Mouse (Mus musculus) liver, embryonic 12.5 days (tissue): ENCODE measurements around the gene Ptk7. TPM values are rescaled to one million over a fixed set of nuclear protein-coding genes. Genes with fewer than 3 reads are reported as not detected.

Source experiments
- ATAC-seq: fragments of 200-750 bp; cut with Nextera tagmentation; 2 replicates; pipeline ENCODE4 v1.8.0; 2017; ENCODE audit warnings: moderate number of reproducible peaks, mild to moderate bottlenecking, moderate library complexity
- H3K27ac ChIP-seq: fragments of 300-500 bp; sonication (generic); 2 replicates; pipeline ENCODE4 v1.5.1; 2016; ENCODE audit warnings: mild to moderate bottlenecking
- H3K27me3 ChIP-seq: fragments of 300-500 bp; sonication (generic); replicated peaks from 2 replicates; pipeline ENCODE4 v1.6.1; 2016; ENCODE audit warnings: mild to moderate bottlenecking, moderate library complexity
- H3K36me3 ChIP-seq: fragments of 300-500 bp; sonication (generic); 2 replicates; pipeline ENCODE4 v1.6.1; 2016; ENCODE audit warnings: mild to moderate bottlenecking, moderate library complexity
- H3K4me1 ChIP-seq: fragments of 300-500 bp; sonication (generic); 2 replicates; pipeline ENCODE4 v1.6.1; 2016
- H3K4me2 ChIP-seq: fragments of 300-500 bp; sonication (generic); 2 replicates; pipeline ENCODE4 v1.6.1; 2016; ENCODE audit warnings: mild to moderate bottlenecking, moderate library complexity
- H3K4me3 ChIP-seq: fragments of 300-500 bp; sonication (generic); 2 replicates; pipeline ENCODE4 v1.5.1; 2016; ENCODE audit warnings: mild to moderate bottlenecking, moderate library complexity
- H3K9ac ChIP-seq: fragments of 300-500 bp; sonication (generic); 2 replicates; pipeline ENCODE4 v1.6.1; 2016; ENCODE audit warnings: mild to moderate bottlenecking, moderate library complexity
- H3K9me3 ChIP-seq: fragments of 300-500 bp; sonication (generic); replicated peaks from 2 replicates; pipeline ENCODE4 v1.6.1; 2016; ENCODE audit warnings: mild to moderate bottlenecking, moderate library complexity
- WGBS: fragments of 180-500 bp; shearing (Covaris S2); methylation state at CpG from one replicate; pipeline ENCODE4 v1.1.7; 2016; ENCODE audit not compliant: insufficient replicate concordance; 5-methylcytosine and 5-hydroxymethylcytosine counted together
- polyA plus RNA-seq: library from polyadenylated mRNA; unstranded; fragments of >200 nt; fragmentation: Nextera tagmentation; extraction: Ambion mirVana; gene quantifications from 2 replicates; pipeline ENCODE4 v1.2.1, GENCODE M21; 2016

Ptk7 gene
- polyA plus RNA-seq, 1 experiment from 2014 or later = 17.7 TPM

DNA sequence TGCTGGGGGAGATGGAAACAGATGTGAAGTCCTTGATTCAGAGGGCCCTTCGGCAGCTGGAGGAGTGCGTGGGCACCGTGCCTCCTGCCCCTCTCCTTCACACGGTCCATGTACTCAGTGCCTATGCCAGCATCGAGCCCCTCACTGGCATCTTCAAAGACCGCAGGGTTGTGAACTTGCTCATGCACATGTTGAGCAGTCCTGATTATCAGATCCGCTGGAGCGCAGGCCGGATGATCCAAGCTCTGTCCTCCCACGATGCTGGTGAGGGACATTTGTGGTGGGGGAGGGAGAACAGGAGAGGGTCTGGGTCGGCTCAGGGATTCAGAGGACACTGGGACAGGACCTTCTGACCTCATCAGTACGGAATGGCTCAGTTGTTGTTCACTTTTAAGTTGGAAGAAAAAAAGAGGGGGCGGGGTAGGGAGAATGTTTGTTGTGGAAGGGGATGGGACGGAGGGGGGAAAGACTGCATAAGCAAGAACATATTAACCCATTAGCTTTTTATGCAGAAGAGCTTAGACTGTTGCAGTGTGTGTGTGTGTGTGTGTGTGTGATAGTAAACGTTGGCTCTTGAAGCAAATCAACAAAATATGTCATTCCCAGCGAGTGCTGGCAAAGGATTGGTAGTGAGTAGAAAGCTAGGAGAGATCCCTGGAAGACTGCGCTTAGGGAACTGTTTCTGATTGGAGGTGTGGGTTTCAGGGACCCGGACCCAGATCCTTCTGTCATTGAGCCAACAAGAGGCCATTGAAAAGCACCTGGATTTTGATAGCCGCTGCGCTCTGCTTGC lies 22.6 kb upstream of the Ptk7 start:
- Histone ChIP-seq H3K36me3 (peaks cover 65% of the 10 kb centered on the region), H3K4me2 (peak overlapping the region; percentile 98), H3K9ac (peak overlapping the region; percentile 87), H3K4me1 (peaks cover 42% of the 10 kb centered on the region), H3K4me3 (peak overlapping the region; percentile 77), H3K27ac (0 out of 2 replicates have a peak overlapping the region, but pooled peaks have one; percentile 22), H3K27me3 (no peaks in the 10 kb centered on the region), H3K9me3 (no peaks in the 10 kb centered on the region)
- no peak for ATAC-seq
- 77% methylated on average over 20 of the region's 20 CpGs for WGBS

- no peak for ATAC-seq
- H3K4me1 ChIP-seq = peaks cover 48% of the 10 kb centered on the region
Measured at GRCm38 (mm10) chr17:46651292-46651691, 22.0 kb upstream of the Ptk7 start.

DNA sequence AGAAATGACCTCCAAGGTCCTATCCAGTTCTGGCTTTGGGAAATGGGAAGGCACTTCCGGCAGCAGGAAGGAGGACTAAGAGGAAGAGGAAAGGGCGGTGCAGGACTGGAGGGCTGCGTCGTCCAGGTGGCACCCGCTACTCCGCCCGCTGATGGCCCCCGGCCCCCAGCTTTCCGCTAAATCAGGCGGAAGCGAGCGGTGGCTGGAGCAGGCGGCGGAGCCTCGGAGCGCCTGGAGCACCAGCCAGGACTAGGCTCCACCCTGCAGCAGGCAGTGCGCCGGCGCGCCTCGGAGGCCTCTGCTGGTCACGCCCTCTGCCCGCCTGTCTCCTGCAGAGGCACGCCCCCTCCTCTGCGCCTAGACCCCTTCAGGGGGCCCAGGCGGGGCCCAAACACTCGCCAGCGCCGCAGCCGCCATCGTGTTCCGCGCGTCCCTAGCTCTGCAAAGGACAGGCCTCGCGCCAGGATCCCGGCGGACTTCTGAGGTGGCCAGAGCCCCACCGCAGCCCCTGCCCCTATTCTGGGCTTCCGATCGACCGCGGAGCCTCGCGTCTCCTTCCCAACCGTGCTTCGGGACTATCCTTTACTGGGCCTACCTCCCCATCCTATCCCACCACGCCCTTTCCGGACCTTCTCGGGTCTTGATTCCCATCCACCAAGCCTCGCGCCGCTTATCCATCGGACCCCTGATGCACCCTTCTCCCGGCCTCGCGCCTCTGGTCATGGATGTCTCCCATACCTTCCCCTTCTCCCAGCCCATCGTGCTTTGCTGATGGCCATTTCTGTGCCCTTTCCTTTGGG lies 21.1 kb upstream of the Ptk7 start, which contains the start of gene Cul7:
Cul7 (plus strand) TSS at position 106 of the 800 bp plus-strand sequence.
- Histone ChIP-seq H3K27ac (peak within 1 kb of the TSS; percentile 88), H3K27me3 (no peaks in the 10 kb centered on the region), H3K4me3 (peak within 1 kb of the TSS; percentile 77), H3K9me3 (no peaks in the 10 kb centered on the region), H3K36me3 (peaks cover 50% of the 10 kb centered on the region), H3K4me2 (peak within 1 kb of the TSS; percentile 98), H3K9ac (peak within 1 kb of the TSS; percentile 87), H3K4me1 (peaks cover 44% of the 10 kb centered on the region)
- peak; percentile 88 for ATAC-seq
- under 1% methylated on average over 58 of the region's 58 CpGs for WGBS

More at GRCm38 (mm10) chr17:46651292-46651691, 22.0 kb upstream of the Ptk7 start:
- H3K27me3 ChIP-seq = no peaks in the 10 kb centered on the region
- peaks cover 58% of the 10 kb centered on the region for H3K36me3 ChIP-seq
- peak overlapping the region; percentile 77 for H3K4me3 ChIP-seq
- peak overlapping the region; percentile 98 for H3K4me2 ChIP-seq
- peak overlapping the region; percentile 88 for H3K27ac ChIP-seq
- H3K9ac ChIP-seq = peak overlapping the region; percentile 87
- no peaks in the 10 kb centered on the region for H3K9me3 ChIP-seq
- whole genome bisulfite sequencing = 70% methylated on average over 17 of the region's 17 CpGs

GRCm38 (mm10) chr17:46649811-46650210 lies 20.5 kb upstream of the Ptk7 start:
- H3K9ac ChIP-seq = peak overlapping the region; percentile 87
- no peaks in the 10 kb centered on the region for H3K27me3 ChIP-seq
- no peaks in the 10 kb centered on the region for H3K9me3 ChIP-seq
- H3K4me1 ChIP-seq = peaks cover 49% of the 10 kb centered on the region
- ATAC-seq = no peak
- peak overlapping the region; percentile 77 for H3K4me3 ChIP-seq
- H3K4me2 ChIP-seq = peak overlapping the region; percentile 98
- peak overlapping the region; percentile 88 for H3K27ac ChIP-seq
- H3K36me3 ChIP-seq = peaks cover 45% of the 10 kb centered on the region
- 20% methylated on average over 15 of the region's 15 CpGs for WGBS

GRCm38 (mm10) chr17:46648436-46648835 lies 19.1 kb upstream of the Ptk7 start:
- no peak overlapping the region for H3K4me2 ChIP-seq
- H3K27ac ChIP-seq = 0 out of 2 replicates have a peak overlapping the region, but pooled peaks have one; percentile 17
- no peak for ATAC-seq
- WGBS = 89% methylated on average over 9 of the region's 9 CpGs
- H3K9ac ChIP-seq = no peak overlapping the region
- peaks cover 56% of the 10 kb centered on the region for H3K4me1 ChIP-seq
- no peak overlapping the region for H3K4me3 ChIP-seq
- H3K27me3 ChIP-seq = no peaks in the 10 kb centered on the region
- no peaks in the 10 kb centered on the region for H3K9me3 ChIP-seq
- peaks cover 32% of the 10 kb centered on the region for H3K36me3 ChIP-seq

DNA sequence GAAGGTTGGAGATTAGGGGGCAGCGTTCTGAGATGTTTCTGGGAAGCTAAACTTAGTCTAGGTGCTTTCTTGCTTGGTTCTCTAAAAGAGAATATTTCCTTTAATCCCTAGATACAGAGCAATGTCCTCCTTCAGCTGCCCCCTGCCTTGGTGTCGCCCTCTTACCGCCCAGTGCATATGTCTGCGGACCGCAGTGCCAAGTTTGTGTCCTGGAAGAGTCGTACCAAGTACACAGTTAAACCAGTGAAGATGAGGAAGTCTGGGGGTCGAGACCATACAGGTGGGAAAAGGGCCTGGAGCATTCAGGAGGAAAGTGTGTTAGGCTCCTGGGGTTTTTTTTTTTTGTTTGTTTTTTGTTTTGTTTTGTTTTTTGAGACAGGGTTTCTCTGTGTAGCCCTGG lies 18.0 kb upstream of the Ptk7 start:
- 82% methylated on average over 7 of the region's 7 CpGs for WGBS
- Histone ChIP-seq H3K4me2 (peak overlapping the region; percentile 97), H3K36me3 (peaks cover 20% of the 10 kb centered on the region), H3K4me3 (peak overlapping the region; percentile 80), H3K9me3 (no peaks in the 10 kb centered on the region), H3K27ac (no peak overlapping the region), H3K27me3 (no peaks in the 10 kb centered on the region), H3K9ac (peak overlapping the region; percentile 77), H3K4me1 (peaks cover 54% of the 10 kb centered on the region)
- ATAC-seq = no peak

DNA sequence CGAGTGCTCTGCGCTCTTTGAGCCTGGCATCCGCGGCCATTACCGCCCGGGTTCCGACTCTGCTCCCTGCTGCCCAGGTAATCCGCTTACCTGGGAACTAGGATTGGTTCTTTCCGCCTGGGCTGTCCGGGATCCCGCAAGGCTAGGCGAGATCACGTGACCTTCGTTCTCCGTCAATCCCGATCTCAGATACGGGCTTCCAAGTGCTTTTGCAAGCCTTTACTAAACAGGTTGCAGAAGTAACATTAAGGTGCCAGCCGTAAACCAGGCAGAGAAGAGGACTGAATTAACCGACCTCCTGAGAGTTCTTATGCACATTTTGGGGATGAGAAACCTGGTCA lies 17.0 kb upstream of the Ptk7 start:
- Histone ChIP-seq H3K4me2 (peak overlapping the region; percentile 97), H3K4me1 (peaks cover 44% of the 10 kb centered on the region), H3K36me3 (peaks cover 22% of the 10 kb centered on the region), H3K4me3 (peak overlapping the region; percentile 80), H3K27me3 (no peaks in the 10 kb centered on the region), H3K9me3 (no peaks in the 10 kb centered on the region), H3K9ac (peak overlapping the region; percentile 77), H3K27ac (peak overlapping the region; percentile 80)
- ATAC-seq = peak; percentile 38; the same call in 1 of the 2 replicates
- under 1% methylated on average over 19 of the region's 19 CpGs for WGBS

- Histone ChIP-seq H3K27ac (peak within 1 kb of the TSS; percentile 81), H3K36me3 (peaks cover 22% of the 10 kb centered on the region), H3K4me1 (peaks cover 38% of the 10 kb centered on the region), H3K4me2 (peak within 1 kb of the TSS; percentile 97), H3K9me3 (no peaks in the 10 kb centered on the region), H3K4me3 (peak within 1 kb of the TSS; percentile 80), H3K9ac (peak within 1 kb of the TSS; percentile 79), H3K27me3 (no peaks in the 10 kb centered on the region)
- ATAC-seq = peak; percentile 75
- WGBS = under 1% methylated on average over 53 of the region's 53 CpGs
Measured at GRCm38 (mm10) chr17:46645561-46646321, 16.4 kb upstream of the Ptk7 start, which contains the start of the genes Klc4 and Mrpl2. TSS of gene Klc4 (minus strand) at chr17:46646022. TSS of gene Mrpl2 (plus strand) at chr17:46646229.

DNA sequence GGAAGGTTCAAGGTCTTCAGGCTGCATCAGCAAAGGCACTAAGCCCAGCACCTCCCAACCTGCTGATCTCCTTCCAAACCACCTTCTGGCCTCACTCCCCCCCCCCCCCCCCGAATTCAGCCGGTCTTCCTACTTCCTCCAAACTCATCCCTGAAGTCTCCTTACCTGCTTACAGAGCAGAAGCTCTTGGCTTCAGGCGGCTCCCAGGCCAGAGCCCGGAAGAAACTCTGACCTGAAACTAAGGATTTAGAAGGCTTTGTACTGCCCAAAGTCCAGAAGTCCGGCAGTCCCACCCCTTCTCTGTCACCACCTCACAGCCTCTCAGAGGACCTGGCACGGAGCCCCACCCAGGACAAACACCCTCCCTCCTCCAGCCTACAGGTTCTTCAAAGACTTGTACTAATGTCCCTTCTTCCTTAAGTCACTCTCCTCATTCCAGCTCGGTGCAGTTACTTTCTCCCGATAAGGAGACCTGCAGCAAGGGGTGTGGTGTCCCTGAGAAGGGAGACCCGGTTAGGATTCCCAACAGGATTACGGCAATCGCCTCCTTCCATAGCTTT lies 15.7 kb upstream of the Ptk7 start:
- ATAC-seq = peak; percentile 25
- Histone ChIP-seq H3K27ac (peak overlapping the region; percentile 81), H3K9ac (peak overlapping the region; percentile 79), H3K9me3 (no peaks in the 10 kb centered on the region), H3K27me3 (no peaks in the 10 kb centered on the region), H3K4me1 (peaks cover 32% of the 10 kb centered on the region), H3K36me3 (peaks cover 22% of the 10 kb centered on the region), H3K4me3 (peak overlapping the region; percentile 80), H3K4me2 (peak overlapping the region; percentile 97)
- WGBS = 9% methylated on average over 11 of the region's 11 CpGs

GRCm38 (mm10) chr17:46644152-46644805 lies 15.0 kb upstream of the Ptk7 start:
- peaks cover 21% of the 10 kb centered on the region for H3K36me3 ChIP-seq

More at GRCm38 (mm10) chr17:46644152-46644805, 15.0 kb upstream of the Ptk7 start:
- Histone ChIP-seq H3K4me2 (peak overlapping the region; percentile 97), H3K9ac (0 out of 2 replicates have a peak overlapping the region, but pooled peaks have one; percentile 79), H3K9me3 (no peaks in the 10 kb centered on the region), H3K27ac (no peak overlapping the region), H3K27me3 (no peaks in the 10 kb centered on the region), H3K4me1 (peaks cover 25% of the 10 kb centered on the region), H3K4me3 (peak overlapping the region; percentile 80; the same call in 1 of the 2 replicates)
- WGBS = 82% methylated on average over 12 of the region's 12 CpGs
- no peak for ATAC-seq
